Mouse (Mus musculus) lung, adult 2 months (tissue): ENCODE data around the gene Jkamp. TPM values are rescaled to one million over a fixed set of nuclear protein-coding genes. Genes with fewer than 3 reads are reported as not detected.

Source experiments
- DNase-seq: peaks from one replicate; pipeline ENCODE4 v3.0.0; 2022
- H3K4me1 ChIP-seq: fragments of 200-500 bp; 2 replicates; pipeline ENCODE4 v1.6.1; 2011; ENCODE audit warnings: low read length; ENCODE audit not compliant: control insufficient read depth, insufficient read depth
- H3K4me3 ChIP-seq: fragments of 200-500 bp; replicated peaks from 2 replicates; pipeline ENCODE3; 2011; ENCODE audit warnings: low read depth, mild to moderate bottlenecking, control low read depth, low read length; ENCODE audit errors: extremely low read depth
- CTCF ChIP-seq: fragments of 200-500 bp; IDR thresholded peaks from 2 replicates; pipeline ENCODE4 v1.5.1; 2011; ENCODE audit warnings: mild to moderate bottlenecking, low read length, control low read depth; ENCODE audit not compliant: insufficient read depth
- POLR2A ChIP-seq: fragments of 200-500 bp; IDR thresholded peaks from 2 replicates; pipeline ENCODE4 v1.6.1; 2011; ENCODE audit warnings: low read depth, mild to moderate bottlenecking, control low read depth, low read length, borderline replicate concordance; ENCODE audit errors: extremely low read depth
- WGBS: fragments of 180-500 bp; shearing (Covaris S2); methylation state at CpG from one replicate; pipeline ENCODE4 v1.1.7; 2018; 5-methylcytosine and 5-hydroxymethylcytosine counted together
- polyA plus RNA-seq: library from polyadenylated mRNA; depleted of rRNA; stranded (reverse); fragments of >200 nt; gene quantifications from 2 replicates; pipeline ENCODE4 v1.2.3, GENCODE M21; 2012

The Jkamp gene
- polyA plus RNA-seq, 1 experiment, result 81.7 TPM

- Histone ChIP-seq H3K4me1 (no peaks in the 10 kb centered on the region), H3K4me3 (no peak overlapping the region)
- WGBS, result 30% methylated on average over 6 of the region's 6 CpGs
- TF ChIP-seq POLR2A (no peak), CTCF (peak; percentile 4; the same call in 1 of the 2 replicates)
- no peak for DNase-seq
These were observed 32.1 kb upstream of the Jkamp start for GRCm38 (mm10) chr12:72053303-72053702.

- H3K4me1 ChIP-seq, result no peaks in the 10 kb centered on the region
- no peak overlapping the region for H3K4me3 ChIP-seq
- TF ChIP-seq CTCF (no peak), POLR2A (no peak)
- 57% methylated on average over 6 of the region's 6 CpGs for WGBS
- no peak for DNase-seq
These were observed 31.5 kb upstream of the Jkamp start for GRCm38 (mm10) chr12:72053851-72054250.

GRCm38 (mm10) chr12:72057780-72058179 lies 27.6 kb upstream of the Jkamp start:
- Histone ChIP-seq H3K4me3 (no peak overlapping the region), H3K4me1 (no peaks in the 10 kb centered on the region)
- 74% methylated on average over 1 of the region's 1 CpGs for WGBS
- TF ChIP-seq POLR2A (no peak), CTCF (no peak)
- no peak for DNase-seq

- H3K4me3 ChIP-seq, result peak overlapping the region; percentile 64
- DNase-seq, result no peak
- TF ChIP-seq CTCF (no peak), POLR2A (no peak)
- H3K4me1 ChIP-seq, result peaks cover 5% of the 10 kb centered on the region
- WGBS, result 13% methylated on average over 40 of the region's 40 CpGs
These were observed 15.6 kb upstream of the Jkamp start for GRCm38 (mm10) chr12:72069626-72070326.

GRCm38 (mm10) chr12:72070327-72071269 lies 14.8 kb upstream of the Jkamp start, which contains the start of gene Gpr135:
Gpr135 (minus strand) TSS chr12:72071125.
- H3K4me1 ChIP-seq, result peaks cover 5% of the 10 kb centered on the region
- H3K4me3 ChIP-seq, result peak within 1 kb of the TSS; percentile 72
- peak; percentile 81 for DNase-seq
- under 1% methylated on average over 94 of the region's 94 CpGs for WGBS
- no peak for TF ChIP-seq POLR2A
- peak; percentile 57 for TF ChIP-seq CTCF

GRCm38 (mm10) chr12:72078248-72078647 lies 7.1 kb upstream of the Jkamp start:
- H3K4me3 ChIP-seq, result no peak overlapping the region
- DNase-seq, result no peak
- H3K4me1 ChIP-seq, result no peaks in the 10 kb centered on the region
- TF ChIP-seq CTCF (no peak), POLR2A (no peak)
- 93% methylated on average over 3 of the region's 3 CpGs for WGBS

GRCm38 (mm10) chr12:72081961-72082360 lies 3.4 kb upstream of the Jkamp start:
- no peak for DNase-seq
- 72% methylated on average over 3 of the region's 3 CpGs for WGBS
- TF ChIP-seq POLR2A (no peak), CTCF (no peak)
- Histone ChIP-seq H3K4me3 (no peak overlapping the region), H3K4me1 (peaks cover 5% of the 10 kb centered on the region; the same call in 1 of the 2 replicates)

GRCm38 (mm10) chr12:72082370-72082769 lies 3.0 kb upstream of the Jkamp start:
- peak; percentile 12 for DNase-seq
- no peak for TF ChIP-seq CTCF
- TF ChIP-seq POLR2A, result no peak
- H3K4me1 ChIP-seq, result peaks cover 6% of the 10 kb centered on the region; the same call in 1 of the 2 replicates
- H3K4me3 ChIP-seq, result no peak overlapping the region
- 25% methylated on average over 18 of the region's 18 CpGs for WGBS

- TF ChIP-seq CTCF, result no peak
- no peak for TF ChIP-seq POLR2A
- DNase-seq, result no peak
- H3K4me3 ChIP-seq, result no peak overlapping the region
- H3K4me1 ChIP-seq, result peaks cover 7% of the 10 kb centered on the region; the same call in 1 of the 2 replicates
- WGBS, result 83% methylated on average over 9 of the region's 9 CpGs
These were observed 2.1 kb upstream of the Jkamp start for GRCm38 (mm10) chr12:72083265-72083664.
